Mouse (Mus musculus): ENCODE measurements around the gene Hmga2.
"Not testable (repeated sequence)": the region's sequence is repeated elsewhere in the genome, so short reads cannot be mapped to it uniquely, and the experiment has no call there.

The Hmga2 gene

DNA sequence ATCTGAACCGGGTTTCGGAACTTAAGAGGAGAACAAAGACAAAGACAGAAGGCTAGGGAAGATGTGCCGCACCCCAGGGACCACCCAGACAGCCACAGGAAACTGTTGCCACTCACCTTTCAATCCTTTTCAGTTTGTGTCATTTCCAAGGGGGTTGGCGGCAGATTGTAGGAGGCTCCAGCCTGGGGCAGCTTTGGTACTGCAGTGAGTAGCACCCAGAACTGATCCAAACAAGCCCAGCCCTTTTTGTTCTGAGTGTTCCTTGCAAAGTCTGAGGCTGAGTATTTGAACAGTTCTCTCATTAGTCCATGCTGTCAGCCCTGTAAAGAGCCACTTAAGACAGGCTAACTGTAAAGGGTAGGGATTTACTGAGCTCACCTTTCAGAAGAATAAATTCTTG lies 136.9 kb downstream of the Hmga2 start:
- no peak for DNase-seq

DNA sequence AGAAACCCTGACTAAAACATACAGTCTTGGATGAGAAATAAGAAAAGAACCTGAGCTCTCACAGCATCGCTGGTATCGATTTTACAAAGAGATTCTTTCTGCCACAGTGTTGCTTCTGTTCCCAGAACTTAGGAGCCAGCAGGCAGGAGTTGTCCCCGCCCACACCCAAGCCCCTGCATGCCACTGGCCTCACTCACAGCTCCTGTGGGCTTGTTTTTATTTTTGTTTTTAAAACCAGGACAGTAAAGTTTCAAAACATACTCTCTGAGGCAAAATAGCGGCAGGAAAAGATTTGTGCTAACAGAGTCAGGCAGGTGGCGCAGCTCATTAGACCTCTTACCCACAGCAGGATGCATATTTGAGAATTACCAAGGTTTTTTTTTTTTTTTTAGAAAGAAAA lies 137.4 kb downstream of the Hmga2 start:
- DNase-seq, result no peak

GRCm38 (mm10) chr10:120338431-120338830 lies 137.8 kb downstream of the Hmga2 start:
- DNase-seq, result not testable (repeated sequence)

GRCm38 (mm10) chr10:120327946-120328345 lies 148.3 kb downstream of the Hmga2 start:
- no peak for DNase-seq

- no peak for DNase-seq
Observed at GRCm38 (mm10) chr10:120323584-120324203, 152.6 kb downstream of the Hmga2 start.

DNA sequence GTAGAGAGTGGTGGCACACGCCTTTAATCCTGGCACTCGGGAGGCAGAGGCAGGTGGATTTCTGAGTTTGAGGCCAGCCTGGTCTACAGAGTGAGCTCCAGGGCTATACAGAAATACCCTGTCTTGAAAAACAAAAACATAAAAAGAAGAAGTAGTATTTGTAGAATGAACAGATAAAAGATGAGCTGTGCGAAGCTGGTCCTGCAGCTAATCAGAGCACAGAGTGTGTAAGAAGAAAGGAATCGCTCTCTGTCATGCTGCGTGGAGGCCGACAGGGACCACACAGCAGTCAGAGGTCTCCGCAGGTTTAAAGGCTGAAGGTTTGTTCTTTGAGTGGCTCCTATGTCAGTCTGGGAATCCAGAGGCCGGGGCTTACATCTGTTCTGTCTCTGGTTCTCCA lies 153.5 kb downstream of the Hmga2 start:
- no peak for DNase-seq

DNA sequence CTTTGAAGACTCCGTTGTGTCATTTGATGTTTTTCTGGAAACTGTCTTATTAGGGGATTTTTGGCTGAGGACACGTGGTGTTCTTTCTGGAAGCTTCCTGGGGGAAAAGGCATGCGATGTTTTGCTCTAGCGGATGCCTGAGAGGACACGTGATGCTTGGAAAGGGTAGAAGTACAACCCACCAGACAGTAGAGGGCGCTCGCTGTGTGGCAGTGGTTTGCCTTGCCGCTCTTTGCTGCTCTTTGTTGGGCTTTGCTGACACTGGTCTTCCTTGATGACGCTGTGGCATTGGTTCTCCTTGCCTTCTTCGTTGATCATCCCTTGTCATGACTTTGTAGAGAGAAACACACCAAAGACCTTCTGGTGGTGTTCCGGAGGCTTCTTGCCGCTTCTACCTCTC lies 156.7 kb downstream of the Hmga2 start:
- no peak for DNase-seq
